8 mouse cellular contexts compared by ENCODE assay signal in the genomic region with DNA sequence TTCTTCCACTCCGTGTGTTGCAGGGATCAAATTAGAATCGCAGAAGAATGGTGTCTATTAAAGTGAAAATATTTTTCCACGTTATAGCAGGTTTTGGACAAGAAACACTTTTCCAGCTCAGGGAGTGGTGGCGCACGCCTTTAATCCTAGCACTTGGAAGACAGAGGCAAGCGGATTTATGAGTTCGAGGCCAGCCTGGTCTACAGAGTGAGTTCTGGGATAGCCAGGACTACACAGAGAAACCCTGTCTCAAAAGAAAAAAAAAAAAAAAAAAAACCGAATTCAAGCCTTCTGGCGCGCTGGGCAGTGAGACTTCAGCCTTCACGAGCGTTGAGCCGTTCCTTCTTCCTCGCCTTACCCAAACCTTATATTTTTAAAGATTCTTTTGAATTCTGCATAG. TPM values are rescaled to one million over a fixed set of nuclear protein-coding genes. Genes with fewer than 3 reads are reported as not detected.
DNase-seq lines count a peak whose midpoint lies in the region; ATAC-seq and TF ChIP-seq lines count a peak whose summit lies in the region.

No protein-coding gene starts in this region.

- H3K36me3 ChIP-seq in kidney, embryonic 15.5 days = no peaks in the 10 kb centered on the region
- H3K36me3 ChIP-seq in embryonic facial prominence, embryonic 13.5 days = no peaks in the 10 kb centered on the region
- H3K36me3 ChIP-seq in limb, embryonic 12.5 days = no peaks in the 10 kb centered on the region
- H3K36me3 ChIP-seq in neural tube, embryonic 15.5 days = no peaks in the 10 kb centered on the region
- no peaks in the 10 kb centered on the region for H3K36me3 ChIP-seq in thymus, adult 2 months (ENCODE audit: control insufficient read depth, insufficient read depth, low read length)

- DNase-seq in kidney, adult 18-20 months = no peak
- DNase-seq in thymus, postnatal 36 days = no peak
- no peak for DNase-seq in thymus, adult 2 months
- DNase-seq in ovary, postnatal 14 days (ENCODE audit: low spot score) = no peak

- H3K4me1 ChIP-seq in kidney, embryonic 15.5 days = peaks cover 27% of the 10 kb centered on the region
- H3K4me1 ChIP-seq in embryonic facial prominence, embryonic 13.5 days = peaks cover 6% of the 10 kb centered on the region
- no peaks in the 10 kb centered on the region; the same call in 1 of the 2 replicates for H3K4me1 ChIP-seq in limb, embryonic 12.5 days (replicated peaks)
- peaks cover 12% of the 10 kb centered on the region for H3K4me1 ChIP-seq in neural tube, embryonic 15.5 days
- peaks cover 12% of the 10 kb centered on the region for H3K4me1 ChIP-seq in thymus, adult 2 months (replicated peaks; ENCODE audit: control insufficient read depth, insufficient read depth, low read length)

- peak overlapping the region; percentile 72 for H3K4me3 ChIP-seq in kidney, embryonic 15.5 days (replicated peaks)
- H3K4me3 ChIP-seq in embryonic facial prominence, embryonic 13.5 days = peak overlapping the region; percentile 58
- peak overlapping the region; percentile 58 for H3K4me3 ChIP-seq in limb, embryonic 12.5 days (replicated peaks)
- H3K4me3 ChIP-seq in neural tube, embryonic 15.5 days (replicated peaks) = peak overlapping the region; percentile 51
- H3K4me3 ChIP-seq in thymus, adult 2 months (ENCODE audit: control insufficient read depth, insufficient read depth, low read length) = no peak overlapping the region

- H3K27me3 ChIP-seq in kidney, embryonic 15.5 days = 0 out of 2 replicates have a peak, but pooled peaks cover 5% of the 10 kb centered on the region
- no peaks in the 10 kb centered on the region for H3K27me3 ChIP-seq in embryonic facial prominence, embryonic 13.5 days
- peaks cover 7% of the 10 kb centered on the region; the same call in 1 of the 2 replicates for H3K27me3 ChIP-seq in limb, embryonic 12.5 days
- H3K27me3 ChIP-seq in neural tube, embryonic 15.5 days (replicated peaks) = peaks cover 25% of the 10 kb centered on the region
- H3K27me3 ChIP-seq in thymus, adult 2 months (ENCODE audit: control insufficient read depth, insufficient read depth, low read length) = no peaks in the 10 kb centered on the region

- ATAC-seq in kidney, embryonic 15.5 days (replicated peaks; ENCODE audit: low FRiP score) = no peak
- no peak for ATAC-seq in embryonic facial prominence, embryonic 13.5 days (ENCODE audit: insufficient number of reproducible peaks, insufficient read depth, low FRiP score, low TSS enrichment, low read depth)
- ATAC-seq in limb, embryonic 12.5 days (ENCODE audit: insufficient number of reproducible peaks, insufficient read depth, low FRiP score, low TSS enrichment, low read depth) = no peak
- no peak for ATAC-seq in neural tube, embryonic 15.5 days (ENCODE audit: low FRiP score)

- no peak overlapping the region for H3K9ac ChIP-seq in kidney, embryonic 15.5 days
- H3K9ac ChIP-seq in embryonic facial prominence, embryonic 13.5 days = peak overlapping the region; percentile 56
- no peak overlapping the region for H3K9ac ChIP-seq in limb, embryonic 12.5 days (replicated peaks)
- H3K9ac ChIP-seq in neural tube, embryonic 15.5 days (replicated peaks) = no peak overlapping the region

- no peak overlapping the region for H3K27ac ChIP-seq in kidney, embryonic 15.5 days
- no peak overlapping the region for H3K27ac ChIP-seq in embryonic facial prominence, embryonic 13.5 days
- H3K27ac ChIP-seq in limb, embryonic 12.5 days = no peak overlapping the region
- no peak overlapping the region for H3K27ac ChIP-seq in neural tube, embryonic 15.5 days (replicated peaks)
- H3K27ac ChIP-seq in thymus, adult 2 months (ENCODE audit: control insufficient read depth, insufficient read depth, low read length) = no peak overlapping the region

- no peaks in the 10 kb centered on the region; the same call in 1 of the 2 replicates for H3K9me3 ChIP-seq in kidney, embryonic 15.5 days (replicated peaks)
- H3K9me3 ChIP-seq in embryonic facial prominence, embryonic 13.5 days = no peaks in the 10 kb centered on the region
- no peaks in the 10 kb centered on the region for H3K9me3 ChIP-seq in limb, embryonic 12.5 days
- H3K9me3 ChIP-seq in neural tube, embryonic 15.5 days (replicated peaks) = no peaks in the 10 kb centered on the region

- TF ChIP-seq POLR2A in thymus, adult 2 months (IDR thresholded peaks at IDR 0.05; ENCODE audit: control insufficient read depth, extremely low read depth, insufficient read depth, low read length, poor library complexity) = no peak

- H3K4me2 ChIP-seq in kidney, embryonic 15.5 days = peak overlapping the region; percentile 93
- peak overlapping the region; percentile 71 for H3K4me2 ChIP-seq in embryonic facial prominence, embryonic 13.5 days
- H3K4me2 ChIP-seq in limb, embryonic 12.5 days = peak overlapping the region; percentile 80
- peak overlapping the region; percentile 73 for H3K4me2 ChIP-seq in neural tube, embryonic 15.5 days

- WGBS in kidney, embryonic 15.5 days = 9% methylated on average over 14 of the region's 14 CpGs
- WGBS in embryonic facial prominence, embryonic 13.5 days = 7% methylated on average over 14 of the region's 14 CpGs
- WGBS in limb, embryonic 12.5 days = 9% methylated on average over 14 of the region's 14 CpGs
- 12% methylated on average over 14 of the region's 14 CpGs for WGBS in neural tube, embryonic 15.5 days
- 58% methylated on average over 14 of the region's 14 CpGs for WGBS in thymus, adult 2 months

- no peak for TF ChIP-seq CTCF in thymus, adult 2 months (IDR thresholded peaks at IDR 0.05; ENCODE audit: borderline replicate concordance, control insufficient read depth, extremely low read depth, insufficient read depth, low read length, poor library complexity)

RNA-seq across cellular contexts. Expression of a gene that starts 17.2 kb away (rescaled TPM):
- polyA plus RNA-seq in kidney, embryonic 15.5 days (2015; fragmentation: Nextera tagmentation; extraction: Ambion mirVana) = 58.2 and 73.7 TPM in 2 replicates
- 64.5 and 72.5 TPM in 2 replicates for polyA plus RNA-seq in embryonic facial prominence, embryonic 13.5 days (2015; fragmentation: Nextera tagmentation; extraction: Ambion mirVana)
- polyA plus RNA-seq in limb, embryonic 12.5 days (2016; fragmentation: Nextera tagmentation; extraction: Ambion mirVana) = 56.6 and 59.3 TPM in 2 replicates
- 30.0 and 42.4 TPM in 2 replicates for polyA plus RNA-seq in neural tube, embryonic 15.5 days (2015; fragmentation: Nextera tagmentation; extraction: Ambion mirVana)
- 85.0 and 106 TPM in 2 replicates for polyA plus RNA-seq in thymus, adult 2 months (2012; rRNA removed)

RNA-seq across cellular contexts. Expression of a gene that starts 38.9 kb away (rescaled TPM):
- 5.3 and 11.4 TPM in 2 replicates for polyA plus RNA-seq in kidney, embryonic 15.5 days (2015; fragmentation: Nextera tagmentation; extraction: Ambion mirVana)
- polyA plus RNA-seq in embryonic facial prominence, embryonic 13.5 days (2015; fragmentation: Nextera tagmentation; extraction: Ambion mirVana) = 5.2 and 7.0 TPM in 2 replicates
- 3.8 and 4.8 TPM in 2 replicates for polyA plus RNA-seq in limb, embryonic 12.5 days (2016; fragmentation: Nextera tagmentation; extraction: Ambion mirVana)
- polyA plus RNA-seq in neural tube, embryonic 15.5 days (2015; fragmentation: Nextera tagmentation; extraction: Ambion mirVana) = 0.81 and 1.4 TPM in 2 replicates
- 0.18 and 0.22 TPM in 2 replicates for polyA plus RNA-seq in thymus, adult 2 months (2012; rRNA removed)

RNA-seq across cellular contexts. Expression of a gene that starts 51.2 kb away (rescaled TPM):
- 771 and 842 TPM in 2 replicates for polyA plus RNA-seq in kidney, embryonic 15.5 days (2015; fragmentation: Nextera tagmentation; extraction: Ambion mirVana)
- 766 and 796 TPM in 2 replicates for polyA plus RNA-seq in embryonic facial prominence, embryonic 13.5 days (2015; fragmentation: Nextera tagmentation; extraction: Ambion mirVana)
- 737 and 751 TPM in 2 replicates for polyA plus RNA-seq in limb, embryonic 12.5 days (2016; fragmentation: Nextera tagmentation; extraction: Ambion mirVana)
- 784 and 883 TPM in 2 replicates for polyA plus RNA-seq in neural tube, embryonic 15.5 days (2015; fragmentation: Nextera tagmentation; extraction: Ambion mirVana)
- polyA plus RNA-seq in thymus, adult 2 months (2012; rRNA removed) = 152 and 169 TPM in 2 replicates

RNA-seq across cellular contexts. Expression of a gene that starts 57.3 kb away (rescaled TPM):
- 52.3 and 54.6 TPM in 2 replicates for polyA plus RNA-seq in kidney, embryonic 15.5 days (2015; fragmentation: Nextera tagmentation; extraction: Ambion mirVana)
- 52.5 and 61.9 TPM in 2 replicates for polyA plus RNA-seq in embryonic facial prominence, embryonic 13.5 days (2015; fragmentation: Nextera tagmentation; extraction: Ambion mirVana)
- polyA plus RNA-seq in limb, embryonic 12.5 days (2016; fragmentation: Nextera tagmentation; extraction: Ambion mirVana) = 60.5 and 60.6 TPM in 2 replicates
- polyA plus RNA-seq in neural tube, embryonic 15.5 days (2015; fragmentation: Nextera tagmentation; extraction: Ambion mirVana) = 40.6 and 42.8 TPM in 2 replicates
- polyA plus RNA-seq in thymus, adult 2 months (2012; rRNA removed) = 6.0 and 6.7 TPM in 2 replicates
